Mouse (Mus musculus) olfactory bulb, adult 2 months (tissue): ENCODE results near the gene Platr17.

Source experiments
- CTCF ChIP-seq: fragments of 200-500 bp; IDR thresholded peaks from 2 replicates; pipeline ENCODE4 v1.5.1; 2012; ENCODE audit warnings: low read depth, mild to moderate bottlenecking, low read length, moderate library complexity; ENCODE audit not compliant: insufficient read depth
- POLR2A ChIP-seq: fragments of 200-500 bp; IDR thresholded peaks from 2 replicates; pipeline ENCODE4 v1.6.1; 2012; ENCODE audit warnings: mild to moderate bottlenecking, low read depth, low read length, moderate library complexity; ENCODE audit not compliant: insufficient read depth

- no peak for TF ChIP-seq CTCF
- no peak for TF ChIP-seq POLR2A
Observed at GRCm38 (mm10) chr17:33938783-33939182, 33.8 kb downstream of the Platr17 start.
